Mouse (Mus musculus) midbrain, embryonic 14.5 days (tissue): ENCODE data around the gene Aspscr1. TPM values are rescaled to one million over a fixed set of nuclear protein-coding genes. Genes with fewer than 3 reads are reported as not detected.

Experiments used
- ATAC-seq: fragments of 200-750 bp; cut with Nextera tagmentation; 2 replicates; pipeline ENCODE4 v1.8.0; 2017; ENCODE audit warnings: moderate number of reproducible peaks, moderate library complexity; ENCODE audit not compliant: low FRiP score, low TSS enrichment
- DNase-seq: peaks from one replicate; pipeline ENCODE4 v3.0.0-alpha.2; 2015
- H3K27ac ChIP-seq: fragments of 300-500 bp; sonication (generic); replicated peaks from 2 replicates; pipeline ENCODE4 v1.5.1; 2014; ENCODE audit warnings: mild to moderate bottlenecking, low read depth, low read length, moderate library complexity
- H3K27me3 ChIP-seq: fragments of 300-500 bp; sonication (generic); 2 replicates; pipeline ENCODE4 v1.6.1; 2014; ENCODE audit warnings: low read length, control low read depth, mixed read lengths; ENCODE audit not compliant: control insufficient read depth, insufficient read depth
- H3K36me3 ChIP-seq: fragments of 300-500 bp; sonication (generic); 2 replicates; pipeline ENCODE4 v1.6.1; 2014; ENCODE audit warnings: low read length, control low read depth; ENCODE audit not compliant: control insufficient read depth, insufficient read depth
- H3K4me1 ChIP-seq: fragments of 300-500 bp; sonication (generic); 2 replicates; pipeline ENCODE4 v1.6.1; 2014; ENCODE audit warnings: mild to moderate bottlenecking, antibody characterized with exemption, low read length, control low read depth; ENCODE audit not compliant: control insufficient read depth, insufficient read depth
- H3K4me2 ChIP-seq: fragments of 300-500 bp; sonication (generic); 2 replicates; pipeline ENCODE4 v1.6.1; 2014; ENCODE audit warnings: mild to moderate bottlenecking, low read length, moderate library complexity
- H3K4me3 ChIP-seq: fragments of 300-500 bp; sonication (generic); replicated peaks from 2 replicates; pipeline ENCODE4 v1.5.1; 2014; ENCODE audit warnings: low read depth, low read length
- H3K9ac ChIP-seq: fragments of 300-500 bp; sonication (generic); replicated peaks from 2 replicates; pipeline ENCODE4 v1.6.1; 2014; ENCODE audit warnings: mild to moderate bottlenecking, low read length, moderate library complexity
- H3K9me3 ChIP-seq: fragments of 300-500 bp; sonication (generic); 2 replicates; pipeline ENCODE4 v1.6.1; 2016; ENCODE audit warnings: low read length, control low read depth, mixed read lengths; ENCODE audit not compliant: control insufficient read depth
- WGBS: fragments of 180-500 bp; shearing (Covaris S2); extraction: QIAGEN DNeasy Blood & Tissue Kit; methylation state at CpG from one replicate; pipeline ENCODE4 v1.1.7; 2014; 5-methylcytosine and 5-hydroxymethylcytosine counted together
- polyA plus RNA-seq: library from polyadenylated mRNA; unstranded; fragments of >200 nt; fragmentation: Nextera tagmentation; extraction: Ambion mirVana; gene quantifications from 2 replicates; pipeline ENCODE4 v1.2.1, GENCODE M21; 2014

The Aspscr1 gene
- polyA plus RNA-seq, 1 experiment from 2014 or later: 141 TPM

DNA sequence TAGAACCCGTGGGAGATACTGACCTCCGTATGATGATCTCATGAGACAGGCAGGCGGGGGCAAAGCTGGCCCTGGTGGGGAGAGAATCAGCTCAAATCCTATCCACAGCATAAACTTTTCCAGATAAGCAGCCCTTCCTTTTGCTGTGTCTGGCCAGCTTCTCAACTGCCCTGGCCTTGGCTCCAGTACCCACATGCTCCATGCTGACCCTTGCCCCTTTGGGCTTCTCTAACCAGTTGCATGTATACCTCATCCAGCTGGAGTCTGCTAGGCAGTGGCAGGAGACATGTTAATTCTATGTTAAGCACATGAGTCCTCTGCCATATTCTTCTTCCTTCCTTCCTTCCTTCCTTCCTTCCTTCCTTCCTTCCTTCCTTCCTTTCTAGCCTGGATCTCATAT, 18.0 kb upstream of the Aspscr1 start:
- Histone ChIP-seq H3K36me3 (no peaks in the 10 kb centered on the region), H3K27ac (no peak overlapping the region), H3K4me3 (no peak overlapping the region), H3K9me3 (no peaks in the 10 kb centered on the region), H3K4me1 (no peaks in the 10 kb centered on the region), H3K4me2 (no peak overlapping the region), H3K9ac (no peak overlapping the region), H3K27me3 (peaks cover 17% of the 10 kb centered on the region)
- no peak for ATAC-seq
- DNase-seq: no peak
- WGBS: 77% methylated on average over 3 of the region's 3 CpGs

DNA sequence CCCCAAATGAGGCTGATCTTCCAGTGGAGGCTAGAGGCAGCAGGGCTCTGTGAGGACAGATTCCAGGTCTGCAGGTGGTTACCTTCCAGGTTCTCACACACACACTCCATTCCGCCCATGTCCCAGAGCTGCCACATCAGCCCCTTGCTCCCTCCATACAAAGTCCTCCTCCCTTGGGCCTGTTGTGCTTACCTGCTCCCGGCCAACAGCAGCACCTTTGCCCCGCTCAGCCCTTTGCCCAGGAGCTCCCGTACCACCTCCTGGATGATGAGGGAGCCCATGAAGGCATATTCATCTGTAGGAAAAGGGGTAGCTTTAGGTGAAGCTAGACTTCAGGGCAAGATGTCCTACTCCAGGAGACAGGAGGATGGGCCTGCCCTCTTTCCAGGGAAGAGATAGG, 15.5 kb upstream of the Aspscr1 start:
- DNase-seq: no peak
- Histone ChIP-seq H3K9me3 (no peaks in the 10 kb centered on the region), H3K27ac (no peak overlapping the region), H3K27me3 (peaks cover 42% of the 10 kb centered on the region), H3K4me3 (no peak overlapping the region), H3K4me2 (no peak overlapping the region), H3K9ac (no peak overlapping the region), H3K4me1 (peaks cover 11% of the 10 kb centered on the region; the same call in 1 of the 2 replicates), H3K36me3 (no peaks in the 10 kb centered on the region)
- ATAC-seq: no peak
- 90% methylated on average over 4 of the region's 4 CpGs for WGBS

DNA sequence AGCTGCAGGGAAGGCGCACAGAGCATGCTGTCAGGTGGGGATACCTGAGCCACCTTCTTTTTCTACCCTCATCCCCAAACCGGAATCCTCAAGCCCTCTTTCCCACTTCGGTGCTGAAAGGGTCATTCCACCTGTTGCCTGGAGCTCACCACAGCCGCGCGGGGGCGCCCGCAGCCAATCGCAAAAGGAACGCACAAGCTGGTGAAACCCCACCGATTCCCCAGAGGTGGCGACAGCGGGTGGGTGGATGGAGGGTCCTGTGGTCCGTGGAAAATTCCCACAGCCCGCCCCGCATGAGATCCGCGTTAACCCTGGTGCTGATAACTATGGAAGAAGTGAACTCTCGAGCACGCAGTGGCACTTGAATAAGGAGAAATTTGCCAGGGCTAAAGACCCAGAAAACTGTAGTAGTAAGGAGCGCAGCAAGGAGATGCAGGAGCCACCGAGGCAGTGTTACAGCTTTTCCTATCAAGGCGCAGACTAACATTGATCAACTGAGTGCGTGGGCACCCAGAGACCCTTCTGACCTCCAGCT, 13.8 kb upstream of the Aspscr1 start:
- no peak for ATAC-seq

DNA sequence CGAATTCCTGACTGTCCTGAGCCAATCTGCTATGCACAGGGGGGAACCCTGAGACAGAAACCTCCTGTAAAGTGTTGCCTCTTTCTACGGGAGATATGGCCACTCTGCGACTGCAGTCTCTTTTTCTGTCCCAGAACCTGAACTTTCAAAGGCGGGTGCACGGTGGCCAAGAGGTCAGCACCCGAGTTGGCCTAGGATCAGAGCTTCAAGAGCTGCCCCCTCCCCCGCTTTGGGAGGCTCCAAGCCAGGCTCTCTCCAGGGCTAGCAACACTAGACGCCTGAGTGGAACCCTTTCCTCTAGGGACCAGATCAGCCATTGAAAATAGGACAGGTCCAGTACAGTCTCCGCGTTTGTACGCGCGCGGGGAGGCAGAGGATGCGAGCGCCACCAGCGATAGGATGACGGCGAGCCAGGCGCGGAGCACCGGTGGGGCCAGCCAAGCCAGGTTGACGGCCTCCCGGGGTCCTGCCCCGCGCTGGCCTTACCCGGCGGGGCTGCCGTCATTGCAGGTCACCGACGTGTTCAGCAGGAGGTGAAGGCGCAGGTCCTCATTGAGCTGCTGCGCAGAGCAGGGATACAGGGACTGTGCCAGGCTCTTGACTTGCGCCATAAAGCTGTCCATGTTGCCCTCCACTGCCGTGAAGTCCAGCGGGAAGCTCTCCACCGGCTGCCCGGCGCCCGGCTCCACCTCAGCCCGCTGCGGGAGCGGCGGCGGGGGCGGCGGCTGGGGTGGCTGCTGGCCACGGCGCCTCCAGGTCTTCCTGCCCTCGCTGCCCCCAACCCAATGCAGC, 13.1 kb upstream of the Aspscr1 start:
- 2% methylated on average over 48 of the region's 50 CpGs for WGBS
- Histone ChIP-seq H3K4me3 (peak overlapping the region; percentile 31), H3K4me2 (peak overlapping the region; percentile 57), H3K27me3 (peaks cover 50% of the 10 kb centered on the region), H3K9me3 (no peaks in the 10 kb centered on the region), H3K4me1 (peaks cover 11% of the 10 kb centered on the region; the same call in 1 of the 2 replicates), H3K27ac (no peak overlapping the region), H3K36me3 (no peaks in the 10 kb centered on the region), H3K9ac (0 out of 2 replicates have a peak overlapping the region, but pooled peaks have one; percentile 34)
- ATAC-seq: no peak
- peak; percentile 7 for DNase-seq

More for the DNA sequence above, 13.8 kb upstream of the Aspscr1 start:
- Histone ChIP-seq H3K27me3 (peaks cover 50% of the 10 kb centered on the region), H3K27ac (no peak overlapping the region), H3K4me3 (0 out of 2 replicates have a peak overlapping the region, but pooled peaks have one; percentile 31), H3K4me2 (peak overlapping the region; percentile 3; the same call in 1 of the 2 replicates), H3K4me1 (peaks cover 11% of the 10 kb centered on the region; the same call in 1 of the 2 replicates), H3K36me3 (no peaks in the 10 kb centered on the region), H3K9ac (no peak overlapping the region), H3K9me3 (no peaks in the 10 kb centered on the region)
- peak; percentile 78 for DNase-seq
- WGBS: 3% methylated on average over 24 of the region's 24 CpGs

GRCm38 (mm10) chr11:120660301-120661075, 12.3 kb upstream of the Aspscr1 start:
- H3K36me3 ChIP-seq: no peaks in the 10 kb centered on the region
- WGBS: under 1% methylated on average over 93 of the region's 95 CpGs
- peak; percentile 61 for DNase-seq
- H3K27me3 ChIP-seq: peaks cover 50% of the 10 kb centered on the region
- no peak overlapping the region for H3K27ac ChIP-seq
- H3K4me3 ChIP-seq: peak overlapping the region; percentile 31
- H3K4me2 ChIP-seq: peak overlapping the region; percentile 57
- no peaks in the 10 kb centered on the region for H3K9me3 ChIP-seq
- H3K9ac ChIP-seq: peak overlapping the region; percentile 34; the same call in 1 of the 2 replicates
- H3K4me1 ChIP-seq: peaks cover 11% of the 10 kb centered on the region; the same call in 1 of the 2 replicates
- no peak for ATAC-seq

GRCm38 (mm10) chr11:120661076-120661460, 11.7 kb upstream of the Aspscr1 start, which contains the start of gene Notum:
Gene Notum, minus strand, starts transcription at chr11:120661175.
- Histone ChIP-seq H3K27me3 (peaks cover 50% of the 10 kb centered on the region), H3K9me3 (no peaks in the 10 kb centered on the region), H3K4me3 (peak within 1 kb of the TSS; percentile 31), H3K4me2 (peak within 1 kb of the TSS; percentile 57), H3K9ac (peak within 1 kb of the TSS; percentile 34; the same call in 1 of the 2 replicates), H3K36me3 (no peaks in the 10 kb centered on the region), H3K4me1 (peaks cover 11% of the 10 kb centered on the region; the same call in 1 of the 2 replicates), H3K27ac (no peak within 1 kb of the TSS)
- ATAC-seq (no peak), DNase-seq (no peak)
- under 1% methylated on average over 35 of the region's 35 CpGs for WGBS

DNA sequence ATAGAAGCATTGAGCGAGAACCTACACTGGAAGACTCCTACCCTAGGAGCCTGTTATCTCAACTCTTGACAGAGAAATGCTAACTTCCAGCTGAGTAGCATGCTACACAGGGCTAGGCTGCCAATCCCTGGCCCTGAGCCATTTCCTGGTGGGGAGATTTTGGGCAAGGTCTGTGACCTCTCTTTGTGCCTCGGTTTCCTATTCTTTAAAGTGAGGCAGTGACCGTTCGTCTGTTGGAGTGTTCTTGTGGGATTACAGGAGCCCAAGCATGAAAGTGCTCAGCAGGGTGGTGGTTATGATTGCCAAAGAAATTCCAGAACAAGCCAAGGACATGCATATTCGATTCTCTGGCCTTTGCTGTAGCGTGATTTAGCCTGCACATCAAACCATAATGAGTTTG, 10.0 kb upstream of the Aspscr1 start:
- H3K9me3 ChIP-seq: no peaks in the 10 kb centered on the region
- H3K4me3 ChIP-seq: no peak overlapping the region
- H3K4me1 ChIP-seq: peaks cover 11% of the 10 kb centered on the region; the same call in 1 of the 2 replicates
- H3K9ac ChIP-seq: no peak overlapping the region
- 20% methylated on average over 6 of the region's 6 CpGs for WGBS
- H3K27me3 ChIP-seq: peaks cover 50% of the 10 kb centered on the region
- no peaks in the 10 kb centered on the region for H3K36me3 ChIP-seq
- peak; percentile 6 for DNase-seq
- no peak overlapping the region for H3K4me2 ChIP-seq
- no peak overlapping the region for H3K27ac ChIP-seq
- ATAC-seq: no peak

- Histone ChIP-seq H3K9ac (no peak overlapping the region), H3K27ac (no peak overlapping the region), H3K36me3 (no peaks in the 10 kb centered on the region), H3K27me3 (peaks cover 44% of the 10 kb centered on the region), H3K4me2 (no peak overlapping the region), H3K9me3 (no peaks in the 10 kb centered on the region), H3K4me1 (peaks cover 11% of the 10 kb centered on the region; the same call in 1 of the 2 replicates), H3K4me3 (no peak overlapping the region)
- DNase-seq (no peak), ATAC-seq (no peak)
- WGBS: 48% methylated on average over 5 of the region's 5 CpGs
Measured at GRCm38 (mm10) chr11:120663714-120664113, 9.1 kb upstream of the Aspscr1 start.
